Mouse (Mus musculus): Measurements from ENCODE around the gene Plg. TPM values are rescaled to one million over a fixed set of nuclear protein-coding genes. Genes with fewer than 3 reads are reported as not detected.

The Plg gene
- total and polyA plus RNA-seq, 3 experiments, result 0.04 TPM; not detected in 2

DNA sequence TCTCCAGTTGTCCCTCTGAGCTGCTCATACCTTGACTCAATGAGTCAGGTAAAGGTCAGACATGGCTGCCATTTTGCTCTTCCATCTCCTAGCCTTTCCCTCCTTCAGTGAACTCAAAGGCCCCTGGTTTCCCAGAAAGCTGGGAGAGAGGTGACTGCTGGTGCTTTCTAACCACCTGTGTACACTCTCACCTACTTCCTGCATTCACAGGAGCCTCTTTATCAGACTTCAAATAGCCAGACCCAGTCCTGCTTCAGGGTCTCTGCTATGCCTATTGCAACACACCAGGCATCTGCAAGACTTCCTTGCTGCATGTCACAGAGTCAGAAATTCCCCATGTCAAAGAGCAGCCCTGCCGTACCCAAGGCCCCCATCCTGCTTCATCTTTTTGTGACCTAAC lies 30.9 kb upstream of the Plg start:
- Histone ChIP-seq H3K4me1 (ENCODE audit: control insufficient read depth, insufficient read depth, low read length) (no peaks in the 10 kb centered on the region), H3K27ac (no peak overlapping the region), H3K27me3 (ENCODE audit: control insufficient read depth, insufficient read depth, low read length) (no peaks in the 10 kb centered on the region), H3K36me3 (ENCODE audit: control insufficient read depth, insufficient read depth, low read length) (no peaks in the 10 kb centered on the region), H3K79me2 (replicated peaks; ENCODE audit: control insufficient read depth, insufficient read depth, low read length) (no peaks in the 10 kb centered on the region), H3K9ac (ENCODE audit: low read depth, low read length) (no peak overlapping the region), H3K4me3 (no peak overlapping the region)
- no peak for TF ChIP-seq EP300 (IDR thresholded peaks at IDR 0.05; ENCODE audit: insufficient read depth, low read depth, low read length)
- no peak for TF ChIP-seq CTCF (IDR thresholded peaks at IDR 0.05)
- no peak for TF ChIP-seq POLR2A (IDR thresholded peaks at IDR 0.05; ENCODE audit: insufficient read depth, low read depth, low read length)
- intact Hi-C loops (cut with DNase I), result no loop called here
- WGBS, result 77% methylated on average over 1 of the region's 1 CpGs
- DNase-seq, result no peak

DNA sequence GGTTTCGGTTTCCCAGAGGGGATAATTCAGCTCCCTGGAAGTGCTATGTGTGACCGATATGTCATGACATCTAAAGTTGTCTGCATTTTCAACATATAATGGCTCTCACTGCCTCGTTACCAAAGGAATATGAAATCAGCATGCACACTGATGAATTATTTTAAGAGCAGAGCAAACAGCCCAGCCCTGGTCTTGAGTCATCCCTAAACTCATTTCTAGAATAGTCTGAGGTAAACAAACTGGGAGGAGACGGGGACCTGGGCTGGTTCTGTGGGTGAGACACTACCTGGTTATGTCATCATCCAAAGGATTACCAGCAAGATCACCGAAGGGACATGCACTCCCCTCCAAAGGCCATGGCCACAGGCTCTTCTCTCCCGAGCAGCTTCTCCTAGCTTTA lies 26.8 kb upstream of the Plg start:
- Histone ChIP-seq H3K79me2 (replicated peaks; ENCODE audit: control insufficient read depth, insufficient read depth, low read length) (no peaks in the 10 kb centered on the region), H3K36me3 (ENCODE audit: control insufficient read depth, insufficient read depth, low read length) (no peaks in the 10 kb centered on the region), H3K27me3 (ENCODE audit: control insufficient read depth, insufficient read depth, low read length) (no peaks in the 10 kb centered on the region), H3K4me1 (ENCODE audit: control insufficient read depth, insufficient read depth, low read length) (no peaks in the 10 kb centered on the region), H3K9ac (ENCODE audit: low read depth, low read length) (no peak overlapping the region), H3K27ac (no peak overlapping the region), H3K4me3 (no peak overlapping the region)
- 81% methylated on average over 6 of the region's 6 CpGs for WGBS
- intact Hi-C loops (cut with DNase I), result no loop called here
- no peak for TF ChIP-seq EP300 (IDR thresholded peaks at IDR 0.05; ENCODE audit: insufficient read depth, low read depth, low read length)
- TF ChIP-seq POLR2A (IDR thresholded peaks at IDR 0.05; ENCODE audit: insufficient read depth, low read depth, low read length), result no peak
- TF ChIP-seq CTCF (IDR thresholded peaks at IDR 0.05), result no peak
- no peak for DNase-seq

DNA sequence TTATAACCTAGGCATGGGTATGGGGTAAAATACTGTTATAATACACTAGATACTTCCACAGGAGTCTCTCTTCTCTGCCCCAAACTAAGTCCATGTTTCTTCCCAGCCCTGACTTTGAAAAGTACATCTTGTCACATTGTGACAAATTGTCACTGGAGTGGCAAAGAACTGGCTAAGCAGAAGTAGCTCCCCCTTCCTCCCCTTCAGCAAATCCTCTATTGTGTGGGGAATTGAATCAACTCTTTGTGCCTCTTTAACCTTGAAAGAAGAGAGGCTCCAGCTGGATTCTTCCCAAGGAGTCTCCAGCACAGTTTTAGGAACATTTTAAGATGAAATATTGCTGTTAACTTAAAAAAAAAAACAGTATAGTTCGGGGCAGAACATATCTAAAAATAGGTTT lies 25.6 kb upstream of the Plg start:
- WGBS, result 39% methylated on average over 1 of the region's 1 CpGs
- H3K27me3 ChIP-seq (ENCODE audit: control insufficient read depth, insufficient read depth, low read length), result no peaks in the 10 kb centered on the region
- H3K4me3 ChIP-seq, result no peak overlapping the region
- no peak overlapping the region for H3K9ac ChIP-seq (ENCODE audit: low read depth, low read length)
- intact Hi-C loops (cut with DNase I), result no loop called here
- TF ChIP-seq CTCF (IDR thresholded peaks at IDR 0.05), result no peak
- no peaks in the 10 kb centered on the region for H3K36me3 ChIP-seq (ENCODE audit: control insufficient read depth, insufficient read depth, low read length)
- H3K27ac ChIP-seq, result no peak overlapping the region
- H3K79me2 ChIP-seq (replicated peaks; ENCODE audit: control insufficient read depth, insufficient read depth, low read length), result no peaks in the 10 kb centered on the region
- no peak for DNase-seq
- no peaks in the 10 kb centered on the region for H3K4me1 ChIP-seq (ENCODE audit: control insufficient read depth, insufficient read depth, low read length)

- H3K4me3 ChIP-seq, result no peak overlapping the region
- no peaks in the 10 kb centered on the region for H3K4me1 ChIP-seq (ENCODE audit: control insufficient read depth, insufficient read depth, low read length)
- H3K9ac ChIP-seq (ENCODE audit: low read depth, low read length), result no peak overlapping the region
- WGBS, result 85% methylated on average over 15 of the region's 15 CpGs
- H3K79me2 ChIP-seq (replicated peaks; ENCODE audit: control insufficient read depth, insufficient read depth, low read length), result no peaks in the 10 kb centered on the region
- TF ChIP-seq EP300 (IDR thresholded peaks at IDR 0.05; ENCODE audit: insufficient read depth, low read depth, low read length) (no peak), CTCF (IDR thresholded peaks at IDR 0.05) (no peak), POLR2A (IDR thresholded peaks at IDR 0.05; ENCODE audit: insufficient read depth, low read depth, low read length) (no peak)
- no peak overlapping the region for H3K27ac ChIP-seq
- H3K27me3 ChIP-seq (ENCODE audit: control insufficient read depth, insufficient read depth, low read length), result no peaks in the 10 kb centered on the region
- intact Hi-C loops (cut with DNase I), result no loop called here
- DNase-seq, result no peak
- H3K36me3 ChIP-seq (ENCODE audit: control insufficient read depth, insufficient read depth, low read length), result no peaks in the 10 kb centered on the region
Observed at GRCm38 (mm10) chr17:12359876-12360275, 18.5 kb upstream of the Plg start.

- 70% methylated on average over 11 of the region's 11 CpGs for WGBS
- intact Hi-C loops (cut with DNase I), result no loop called here
- TF ChIP-seq EP300 (IDR thresholded peaks at IDR 0.05; ENCODE audit: insufficient read depth, low read depth, low read length) (no peak), CTCF (IDR thresholded peaks at IDR 0.05) (no peak), POLR2A (IDR thresholded peaks at IDR 0.05; ENCODE audit: insufficient read depth, low read depth, low read length) (no peak)
Observed at GRCm38 (mm10) chr17:12363601-12364425, 14.6 kb upstream of the Plg start.

GRCm38 (mm10) chr17:12364426-12364735 lies 14.0 kb upstream of the Plg start:
- DNase-seq, result no peak
- H3K27me3 ChIP-seq (ENCODE audit: control insufficient read depth, insufficient read depth, low read length), result no peaks in the 10 kb centered on the region
- no peak overlapping the region for H3K27ac ChIP-seq
- H3K4me1 ChIP-seq (ENCODE audit: control insufficient read depth, insufficient read depth, low read length), result no peaks in the 10 kb centered on the region
- H3K4me3 ChIP-seq, result no peak overlapping the region
- 58% methylated on average over 8 of the region's 8 CpGs for WGBS
- intact Hi-C loops (cut with DNase I), result no loop called here
- H3K79me2 ChIP-seq (replicated peaks; ENCODE audit: control insufficient read depth, insufficient read depth, low read length), result no peaks in the 10 kb centered on the region
- no peak overlapping the region for H3K9ac ChIP-seq (ENCODE audit: low read depth, low read length)
- TF ChIP-seq CTCF (IDR thresholded peaks at IDR 0.05) (no peak), POLR2A (IDR thresholded peaks at IDR 0.05; ENCODE audit: insufficient read depth, low read depth, low read length) (no peak), EP300 (IDR thresholded peaks at IDR 0.05; ENCODE audit: insufficient read depth, low read depth, low read length) (no peak)
- H3K36me3 ChIP-seq (ENCODE audit: control insufficient read depth, insufficient read depth, low read length), result no peaks in the 10 kb centered on the region

More at GRCm38 (mm10) chr17:12363601-12364425, 14.6 kb upstream of the Plg start:
- Histone ChIP-seq H3K4me3 (no peak overlapping the region), H3K36me3 (ENCODE audit: control insufficient read depth, insufficient read depth, low read length) (no peaks in the 10 kb centered on the region), H3K4me1 (ENCODE audit: control insufficient read depth, insufficient read depth, low read length) (no peaks in the 10 kb centered on the region), H3K27me3 (ENCODE audit: control insufficient read depth, insufficient read depth, low read length) (no peaks in the 10 kb centered on the region), H3K9ac (ENCODE audit: low read depth, low read length) (no peak overlapping the region), H3K79me2 (replicated peaks; ENCODE audit: control insufficient read depth, insufficient read depth, low read length) (no peaks in the 10 kb centered on the region), H3K27ac (no peak overlapping the region)
- DNase-seq, result no peak

Data from heart, adult 2 months (tissue).